Mouse (Mus musculus) T-cell, adult 2 months (primary cell): ENCODE data around the gene Slc35f4.
"Not testable (repeated sequence)": the region's sequence is repeated elsewhere in the genome, so short reads cannot be mapped to it uniquely, and the experiment has no call there.

Experiments used
- DNase-seq: peaks from one replicate; pipeline ENCODE4 v3.0.0; 2022; ENCODE audit warnings: low spot score

The Slc35f4 gene

GRCm38 (mm10) chr14:49278880-49279279 lies 247.0 kb downstream of the Slc35f4 start:
- DNase-seq = no peak

GRCm38 (mm10) chr14:49278479-49278878 lies 247.4 kb downstream of the Slc35f4 start:
- not testable (repeated sequence) for DNase-seq

GRCm38 (mm10) chr14:49277642-49278041 lies 248.2 kb downstream of the Slc35f4 start:
- DNase-seq = no peak

GRCm38 (mm10) chr14:49275376-49275775 lies 250.5 kb downstream of the Slc35f4 start:
- no peak for DNase-seq

GRCm38 (mm10) chr14:49265286-49266002 lies 260.4 kb downstream of the Slc35f4 start:
- no peak for DNase-seq
